Mouse (Mus musculus) embryo, embryonic 11 days (tissue): ENCODE data around the gene Shb.

Source experiments
- DNase-seq: peaks from one replicate; pipeline ENCODE4 v3.0.0-alpha.2; 2015

The Shb gene

DNA sequence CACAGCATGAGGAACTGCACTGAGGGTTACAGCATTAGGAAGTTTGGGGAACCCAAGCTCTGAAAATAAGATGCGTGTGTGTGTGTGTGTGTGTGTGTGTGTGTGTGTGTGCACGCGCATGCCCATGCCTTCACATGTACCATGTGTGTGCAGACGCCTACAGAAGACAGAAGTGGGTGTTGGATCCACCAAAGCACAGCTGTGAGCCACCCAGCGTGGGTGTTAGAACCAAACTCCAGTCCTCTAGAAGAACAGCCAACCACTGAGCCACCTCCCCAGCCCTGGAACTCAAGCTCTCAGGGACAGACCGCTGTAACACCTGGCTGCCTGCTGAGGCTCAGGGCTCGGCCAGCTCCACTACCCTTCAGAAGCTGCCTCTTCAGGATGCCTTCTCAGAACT lies 83.8 kb downstream of the Shb start:
- no peak for DNase-seq

DNA sequence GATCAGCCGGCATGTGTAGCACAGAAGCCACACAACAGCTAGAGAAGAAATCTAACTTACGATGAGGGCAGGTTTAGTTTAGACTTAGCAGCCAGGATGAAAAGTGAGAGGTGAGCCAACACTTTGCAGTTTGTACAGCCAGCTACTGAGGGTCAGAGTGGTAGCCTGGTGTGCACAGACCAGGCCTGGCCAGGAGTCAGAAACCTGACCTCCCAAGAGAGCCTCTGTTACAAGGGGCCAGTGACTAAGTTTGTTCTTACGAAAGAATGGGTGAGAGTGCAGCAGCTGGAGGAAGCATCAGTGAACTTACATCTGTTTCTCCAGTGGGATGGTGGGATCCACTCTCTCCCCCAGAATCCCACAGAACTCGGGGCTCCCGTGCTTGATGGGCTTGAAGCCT lies 85.1 kb downstream of the Shb start:
- no peak for DNase-seq

DNA sequence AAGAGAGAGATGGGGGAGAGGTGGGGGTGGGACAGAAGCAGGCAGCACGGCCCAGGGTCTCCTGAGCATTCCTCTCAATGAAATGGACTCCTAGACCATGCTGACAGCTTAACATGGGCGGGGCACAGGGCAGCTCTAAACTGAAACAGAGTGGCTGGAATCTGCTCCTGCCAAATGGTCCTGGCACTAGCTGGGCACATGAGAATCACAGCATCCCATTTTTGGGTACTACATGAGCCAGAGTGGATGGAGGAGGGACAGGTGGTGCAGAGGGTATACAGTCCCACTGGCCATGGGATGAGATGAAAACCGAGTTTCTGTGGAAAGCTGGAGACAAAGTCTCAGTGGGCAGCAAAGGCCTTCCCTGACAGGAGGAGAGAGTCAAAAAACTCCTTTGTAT lies 87.0 kb downstream of the Shb start:
- no peak for DNase-seq

DNA sequence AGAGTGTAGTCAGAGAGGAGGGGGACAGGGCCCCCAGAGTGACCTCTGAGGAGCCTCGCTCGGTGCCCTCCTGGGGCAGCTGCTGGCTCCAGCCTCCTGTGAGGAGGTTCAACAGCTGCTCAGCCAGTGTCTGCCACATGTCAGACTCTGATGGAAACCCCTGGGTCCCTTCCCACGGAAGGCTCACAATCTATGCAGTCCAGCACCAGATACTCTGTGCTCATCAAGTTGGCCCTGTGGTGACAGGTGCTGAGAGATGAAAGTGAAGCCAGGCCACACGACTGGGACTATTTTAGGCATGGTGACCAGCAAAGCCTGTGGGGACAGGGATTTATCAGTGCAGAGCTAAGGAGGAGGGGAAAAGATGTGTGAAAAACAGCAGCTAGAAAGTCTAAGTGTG lies 87.5 kb downstream of the Shb start:
- DNase-seq = no peak

DNA sequence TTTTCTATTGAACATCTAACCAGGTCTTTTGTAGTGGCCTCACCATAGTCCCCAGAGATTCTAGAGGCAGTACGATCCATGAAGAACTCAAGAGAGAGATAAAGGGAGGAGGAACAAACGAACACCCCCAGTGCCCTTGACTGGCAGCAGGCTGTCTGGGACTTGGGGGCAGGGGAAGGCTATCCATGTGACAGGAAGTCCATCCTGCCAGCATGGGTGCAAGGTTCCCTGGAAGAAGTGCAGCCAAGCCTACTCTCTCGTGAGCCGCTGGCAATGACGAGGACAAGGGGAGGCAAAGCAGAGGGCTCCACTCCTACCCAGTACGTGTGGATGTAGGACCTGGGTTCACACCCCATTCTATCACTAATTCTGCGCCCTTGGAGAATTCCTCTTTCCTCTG lies 88.6 kb downstream of the Shb start:
- no peak for DNase-seq

DNA sequence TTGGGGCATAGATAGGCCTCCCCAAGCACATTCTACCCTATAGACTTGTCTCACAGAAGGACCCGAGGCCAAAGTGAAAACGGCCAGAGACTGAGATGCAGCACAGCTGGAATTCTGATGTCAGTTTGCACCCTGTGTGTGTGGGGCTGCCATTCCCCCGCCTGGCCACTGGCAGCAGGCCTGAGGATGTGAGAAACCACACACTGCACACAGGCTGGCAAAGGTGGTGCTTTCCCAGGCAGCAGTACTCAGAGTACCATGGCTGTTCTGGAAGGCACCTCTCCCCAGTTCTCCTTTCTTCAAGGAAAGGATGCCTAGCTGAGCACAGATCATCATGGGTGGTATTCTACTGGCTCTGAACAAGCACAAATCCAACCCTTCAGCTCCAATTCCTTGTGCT lies 90.0 kb downstream of the Shb start:
- no peak for DNase-seq

DNA sequence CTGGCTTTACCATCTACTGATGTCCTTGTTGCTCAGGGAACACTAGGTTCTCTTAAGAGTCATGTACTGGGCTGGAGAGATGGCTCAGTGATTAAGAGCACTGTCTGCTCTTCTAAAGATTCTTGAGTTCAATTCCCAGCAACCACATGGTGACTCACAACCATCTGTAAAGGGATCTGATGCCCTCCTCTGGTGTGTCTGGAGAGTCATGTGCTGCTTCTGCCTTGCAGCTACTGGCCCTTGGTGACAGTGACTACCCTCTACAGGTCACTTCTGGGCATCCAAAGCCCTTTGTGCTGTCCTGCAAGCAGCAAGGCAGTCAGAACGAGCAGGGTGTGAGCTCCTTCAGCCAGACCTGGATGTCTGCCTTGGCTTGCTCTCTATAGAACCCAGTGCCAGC lies 90.5 kb downstream of the Shb start:
- DNase-seq = no peak

DNA sequence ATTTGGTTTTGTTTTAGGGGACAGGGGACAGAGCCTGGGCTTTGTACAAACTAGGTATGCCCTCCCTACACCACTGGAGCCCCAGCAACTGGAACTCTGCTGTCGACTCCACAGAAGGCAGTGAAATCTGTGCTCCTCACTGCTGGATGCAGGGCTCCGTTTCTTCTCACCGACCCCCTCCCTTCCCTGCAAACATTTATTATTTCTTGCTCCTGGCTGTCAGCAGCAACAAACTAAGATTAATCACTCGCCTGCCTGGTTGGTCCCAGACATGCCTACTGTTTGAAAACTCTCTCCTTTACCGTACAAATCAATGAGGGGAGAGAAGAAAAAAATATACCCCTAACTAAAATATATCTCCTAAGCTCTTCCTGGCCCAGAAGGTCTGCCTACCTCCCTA lies 93.0 kb downstream of the Shb start:
- DNase-seq = peak; percentile 57

DNA sequence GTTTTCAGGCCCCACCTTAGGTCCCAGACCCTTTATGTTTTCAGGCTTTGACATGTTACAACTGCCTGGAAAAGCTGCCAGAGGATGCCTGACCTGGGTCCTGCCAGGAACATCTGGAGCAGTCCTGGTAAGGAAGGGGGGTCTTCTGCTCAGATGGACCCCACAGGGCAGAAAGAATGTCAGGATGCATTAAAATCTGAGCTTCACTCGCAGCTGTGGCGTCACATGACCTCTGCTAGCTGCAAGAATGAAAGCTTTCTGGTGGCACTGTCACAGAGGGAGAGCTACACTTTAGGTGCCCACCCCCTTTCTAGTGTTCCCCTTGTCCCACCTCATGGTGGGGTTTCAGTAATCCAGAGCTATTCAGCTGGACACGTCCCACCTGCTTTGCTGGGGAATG lies 95.3 kb downstream of the Shb start:
- DNase-seq = no peak

DNA sequence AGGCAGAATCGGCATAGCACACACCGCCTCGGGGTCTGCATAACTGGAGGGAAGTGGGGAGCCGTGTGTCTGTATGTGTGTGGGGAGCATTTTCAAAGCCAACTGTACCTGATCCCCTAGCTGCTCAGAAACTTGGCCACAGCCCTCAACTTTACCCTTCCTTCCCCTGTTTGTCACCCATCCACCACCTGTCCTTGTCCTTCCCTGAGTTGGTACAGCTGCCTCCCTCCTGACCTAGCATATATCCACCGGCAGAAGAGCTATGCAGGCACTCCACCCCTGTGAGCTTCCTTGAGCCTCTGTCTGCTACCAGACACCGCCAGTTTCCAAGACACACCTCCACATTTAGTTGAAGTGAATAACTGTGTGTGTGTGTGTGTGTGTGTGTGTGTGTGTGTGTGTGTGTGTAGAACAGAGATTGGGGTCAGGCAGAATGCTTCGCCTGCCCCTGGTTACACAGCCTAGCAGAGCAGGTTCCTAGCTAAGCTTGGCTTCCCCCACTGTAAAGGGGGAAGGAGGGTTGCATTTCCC lies 95.8 kb downstream of the Shb start:
- DNase-seq = no peak

DNA sequence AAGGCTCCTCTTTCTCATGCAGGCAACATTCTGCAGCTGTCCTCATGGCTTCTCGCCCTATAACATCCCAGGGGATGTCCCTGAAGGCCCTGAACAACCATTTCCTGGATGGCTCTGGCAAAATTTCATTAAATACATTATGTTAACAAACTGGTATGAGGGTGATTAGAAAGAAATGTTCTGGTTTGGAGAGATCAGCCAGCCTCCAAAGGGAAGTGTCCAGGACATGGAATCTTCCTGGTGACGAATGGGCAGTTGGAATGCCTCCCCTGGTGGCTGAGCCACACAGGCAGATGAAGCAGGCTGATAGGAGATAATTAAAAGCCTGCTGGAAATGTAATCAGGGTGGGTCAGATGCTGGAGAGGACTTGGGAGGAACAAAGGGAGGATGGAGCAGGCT lies 96.4 kb downstream of the Shb start:
- no peak for DNase-seq

DNA sequence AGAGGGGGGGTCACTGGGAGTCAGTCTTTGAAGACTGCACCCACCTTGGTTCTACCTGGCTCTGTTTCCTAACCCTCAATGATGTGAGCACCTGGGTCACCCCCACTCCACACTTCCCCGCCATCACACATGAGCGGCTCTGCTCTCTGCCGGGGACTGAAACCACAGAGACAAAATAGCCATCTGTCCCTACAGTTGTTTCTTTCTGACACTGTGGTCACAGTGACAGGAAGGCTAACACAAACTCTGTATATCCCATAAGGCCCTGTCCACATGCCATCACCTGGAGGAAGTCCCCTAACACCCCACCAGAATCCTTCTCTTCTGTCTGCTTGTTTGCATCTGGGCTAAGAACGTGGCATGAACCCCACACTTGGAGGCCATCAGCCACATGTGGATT lies 97.6 kb downstream of the Shb start:
- DNase-seq = no peak

DNA sequence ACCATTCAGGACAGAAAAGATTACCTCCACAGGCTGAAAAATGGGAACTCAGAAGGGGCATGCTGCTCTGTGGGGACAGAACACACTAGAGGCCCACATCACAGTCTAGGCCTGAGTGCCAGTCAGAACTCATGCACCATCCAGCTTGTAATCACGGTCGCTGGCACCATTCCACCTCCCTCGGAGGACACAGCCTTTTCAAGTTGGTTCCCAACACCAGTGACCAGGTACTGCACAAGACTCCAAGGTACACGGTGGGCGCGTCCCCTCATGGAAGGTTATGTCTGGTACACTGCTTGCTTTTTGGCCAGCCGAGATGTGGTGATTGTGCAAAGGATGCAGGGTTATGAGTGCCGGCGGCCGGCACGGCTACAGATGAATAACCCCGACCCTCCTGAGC lies 98.2 kb downstream of the Shb start:
- no peak for DNase-seq

DNA sequence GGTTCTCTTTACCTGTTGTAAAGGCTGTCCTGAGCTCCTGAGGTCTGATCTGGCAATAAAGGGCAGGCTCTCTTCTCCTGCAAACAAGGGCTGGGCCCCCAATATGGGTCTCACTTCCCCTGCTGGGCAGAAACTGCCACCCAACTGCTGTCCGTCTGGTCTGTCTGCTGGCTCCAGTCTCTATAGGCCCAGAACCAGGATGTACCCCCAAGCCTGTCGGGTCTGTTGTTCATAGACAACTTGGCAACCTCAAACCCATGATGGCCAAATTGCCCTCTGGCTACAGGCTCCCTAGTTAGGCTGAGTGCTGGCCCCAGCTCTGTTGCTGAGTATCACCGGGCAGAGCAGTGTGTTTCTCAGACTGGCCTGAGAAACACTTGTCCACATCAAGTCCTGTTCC lies 100.5 kb downstream of the Shb start:
- DNase-seq = no peak

DNA sequence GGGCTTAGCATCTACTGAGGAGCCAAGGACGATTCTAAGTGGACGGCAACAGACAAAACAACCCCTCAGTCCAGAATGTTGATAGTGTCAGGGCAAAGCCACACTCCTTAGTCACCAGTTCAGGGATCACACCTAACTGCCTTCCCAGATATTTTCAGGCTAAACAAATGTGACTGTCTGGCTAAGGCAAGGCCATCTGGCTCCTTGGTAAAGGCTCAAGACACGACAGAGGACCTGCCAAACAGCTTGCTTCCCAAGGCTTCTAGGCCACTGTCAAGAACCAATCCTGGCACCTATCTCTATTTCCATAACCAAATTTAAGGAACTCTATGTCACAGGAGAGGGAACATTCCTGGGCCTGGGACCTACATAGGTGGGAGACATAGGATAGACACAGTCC lies 101.0 kb downstream of the Shb start:
- DNase-seq = no peak

DNA sequence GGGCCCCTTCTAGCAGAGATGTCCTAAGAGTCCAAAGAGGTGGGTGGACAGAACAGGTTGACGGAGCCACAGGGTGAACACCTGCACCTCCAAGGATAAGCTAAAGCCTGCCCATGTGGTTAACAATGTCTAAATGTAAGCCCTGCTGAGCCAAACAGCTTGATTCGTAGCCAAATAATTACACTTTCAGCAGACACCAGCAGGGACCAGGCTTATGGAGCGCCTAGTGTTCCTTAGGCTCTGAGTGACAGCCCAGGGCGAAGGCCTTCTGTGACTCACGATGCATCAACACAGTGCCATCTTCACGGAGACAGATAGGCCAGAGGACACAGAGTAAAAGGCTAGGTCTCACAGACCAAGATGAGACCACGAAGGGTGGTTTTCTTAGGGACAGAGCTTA lies 102.8 kb downstream of the Shb start:
- DNase-seq = no peak

DNA sequence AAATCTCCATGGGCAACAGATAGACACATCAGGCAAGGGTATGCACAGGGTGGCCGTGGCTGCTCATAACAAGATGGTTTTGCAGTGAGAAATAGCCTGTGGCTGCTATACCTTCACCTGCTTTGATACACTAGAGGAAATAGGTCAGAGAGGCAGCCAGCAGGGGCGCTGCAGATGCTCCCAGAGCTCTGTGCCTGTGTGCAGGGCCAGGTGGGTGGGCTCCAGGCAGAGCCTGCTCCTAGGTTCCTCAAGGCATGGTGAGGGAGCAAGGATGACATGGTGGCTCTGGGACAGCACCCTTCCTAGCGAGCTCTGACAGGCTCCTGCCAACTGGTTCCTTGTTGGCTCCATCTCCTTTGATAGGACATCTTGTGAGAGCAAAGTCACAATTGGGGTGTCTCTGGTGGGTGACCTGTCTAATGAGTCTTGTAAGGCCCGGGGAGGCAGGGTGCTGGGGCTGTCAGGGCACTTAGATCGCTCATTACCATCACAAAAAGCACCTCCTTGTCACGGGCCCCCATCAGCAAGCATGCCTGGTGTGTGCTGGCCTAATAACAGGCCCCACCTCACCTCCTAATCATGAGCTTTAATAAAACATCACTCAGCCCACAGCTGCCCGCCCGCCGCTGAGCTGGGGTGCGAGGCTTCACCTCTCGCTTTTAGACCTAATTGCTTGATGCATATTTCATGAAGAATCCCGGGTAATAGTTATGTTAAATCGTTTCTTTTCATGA lies 105.4 kb downstream of the Shb start:
- DNase-seq = peak; percentile 61

DNA sequence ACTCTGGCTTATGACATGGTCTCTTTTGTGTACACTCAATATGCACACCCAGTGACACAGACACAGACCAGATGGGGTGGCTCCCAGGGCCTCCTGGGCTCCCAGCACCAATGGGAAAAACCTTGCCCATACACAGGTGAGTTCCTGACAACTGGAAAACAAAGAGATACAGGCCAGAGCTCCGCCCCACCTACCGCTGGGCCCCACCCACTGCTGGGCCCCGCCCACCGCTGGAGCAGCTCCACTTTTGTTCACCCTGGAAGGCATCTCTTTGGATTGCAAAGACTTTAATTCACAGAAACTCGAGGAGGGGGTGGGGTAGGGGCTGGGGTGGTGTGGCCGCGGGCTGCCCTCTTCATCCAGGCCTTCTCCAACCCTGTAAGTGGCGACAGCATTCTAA lies 108.9 kb downstream of the Shb start:
- no peak for DNase-seq

DNA sequence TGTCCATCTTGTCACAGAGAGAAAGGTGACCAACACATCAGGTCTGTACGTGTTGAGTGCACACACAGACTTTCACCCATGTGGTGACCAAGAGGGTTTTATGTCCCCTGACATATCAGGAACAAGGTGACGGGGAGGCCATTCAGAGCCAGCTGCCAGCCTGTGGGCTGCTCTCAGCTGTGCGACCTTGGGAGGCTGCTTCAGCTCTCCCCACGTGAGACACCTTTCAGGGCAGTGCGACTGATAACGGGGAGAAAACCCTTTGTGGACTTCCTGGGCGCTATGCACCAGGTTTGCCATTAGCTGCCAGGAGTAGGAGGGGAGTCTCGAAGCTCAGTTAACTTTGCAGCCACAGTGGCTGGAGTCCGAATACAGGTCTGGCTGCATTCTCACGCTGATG lies 109.6 kb downstream of the Shb start:
- DNase-seq = no peak

DNA sequence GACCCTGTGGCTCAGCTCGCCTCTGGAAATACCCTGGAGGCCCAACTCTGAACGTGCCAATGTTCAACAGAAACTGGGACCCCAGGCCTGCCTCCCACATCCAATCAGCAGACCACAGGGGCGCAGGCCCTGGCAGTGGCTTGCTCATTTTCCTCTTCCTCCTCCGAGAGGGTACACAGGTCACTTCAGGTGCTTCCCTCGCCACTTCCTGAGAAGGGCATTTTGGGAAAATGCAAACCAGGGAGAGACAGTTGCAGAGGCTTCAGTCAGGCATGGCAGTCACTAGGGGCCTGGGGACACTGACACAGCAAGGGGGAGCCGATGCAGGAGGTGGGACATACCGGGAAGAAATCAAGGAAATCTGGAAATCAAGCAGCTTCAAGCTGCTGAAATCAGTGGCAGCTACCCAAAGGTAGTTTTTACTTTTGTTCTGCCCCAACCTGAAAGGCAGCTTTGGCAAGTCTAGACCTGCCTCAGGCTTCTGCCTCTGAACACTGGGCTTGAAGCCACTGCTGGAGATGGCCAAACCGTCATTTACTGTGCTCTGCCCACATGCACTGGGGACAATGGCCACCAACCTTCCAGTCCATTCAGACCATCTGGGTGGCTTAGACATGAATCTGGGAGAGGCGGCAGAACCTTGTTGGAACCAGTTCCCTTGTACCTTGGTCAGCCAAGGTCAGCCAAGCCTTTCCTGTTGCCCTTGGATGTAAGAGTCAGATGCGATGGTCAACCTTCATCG lies 110.6 kb downstream of the Shb start:
- no peak for DNase-seq

DNA sequence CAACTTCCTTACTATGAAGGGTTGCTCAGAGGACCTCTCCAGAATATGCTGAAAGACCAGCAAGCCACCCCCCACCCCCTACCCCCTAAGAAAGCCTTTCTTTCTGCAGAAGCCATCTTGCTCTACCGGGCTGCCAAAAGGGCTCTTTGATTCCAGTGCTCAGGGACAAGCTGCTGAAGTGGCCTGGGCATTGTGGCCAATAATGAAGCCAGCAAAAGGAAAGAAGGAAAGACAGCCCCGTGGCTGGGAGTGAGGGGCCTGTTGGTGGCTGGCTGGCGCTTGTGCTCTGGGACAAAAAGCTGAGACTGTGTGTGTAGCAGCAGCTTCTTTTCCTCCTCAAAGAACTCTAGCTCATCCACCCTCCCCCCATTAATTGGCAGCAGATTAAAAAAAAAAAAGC lies 111.5 kb downstream of the Shb start:
- no peak for DNase-seq

DNA sequence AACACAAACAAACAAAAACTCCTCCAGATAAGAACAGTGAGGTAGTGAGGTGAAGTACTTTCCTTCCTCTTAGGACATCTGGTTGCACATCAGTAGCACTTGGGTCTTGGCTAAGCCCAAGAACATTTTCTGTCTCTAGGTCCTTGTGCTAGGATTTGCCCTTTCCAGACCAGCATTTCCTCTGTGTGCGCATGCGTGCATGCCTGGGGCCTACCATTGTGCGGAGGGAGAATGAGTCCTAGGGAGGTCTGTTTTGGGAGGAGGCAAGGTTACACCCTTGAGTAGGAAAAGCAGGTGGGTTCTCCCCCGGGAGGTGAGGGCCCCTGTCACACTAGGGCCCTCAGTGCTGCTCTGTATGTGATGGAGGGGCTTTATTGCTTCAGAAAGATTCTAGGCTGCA lies 113.2 kb downstream of the Shb start:
- no peak for DNase-seq

DNA sequence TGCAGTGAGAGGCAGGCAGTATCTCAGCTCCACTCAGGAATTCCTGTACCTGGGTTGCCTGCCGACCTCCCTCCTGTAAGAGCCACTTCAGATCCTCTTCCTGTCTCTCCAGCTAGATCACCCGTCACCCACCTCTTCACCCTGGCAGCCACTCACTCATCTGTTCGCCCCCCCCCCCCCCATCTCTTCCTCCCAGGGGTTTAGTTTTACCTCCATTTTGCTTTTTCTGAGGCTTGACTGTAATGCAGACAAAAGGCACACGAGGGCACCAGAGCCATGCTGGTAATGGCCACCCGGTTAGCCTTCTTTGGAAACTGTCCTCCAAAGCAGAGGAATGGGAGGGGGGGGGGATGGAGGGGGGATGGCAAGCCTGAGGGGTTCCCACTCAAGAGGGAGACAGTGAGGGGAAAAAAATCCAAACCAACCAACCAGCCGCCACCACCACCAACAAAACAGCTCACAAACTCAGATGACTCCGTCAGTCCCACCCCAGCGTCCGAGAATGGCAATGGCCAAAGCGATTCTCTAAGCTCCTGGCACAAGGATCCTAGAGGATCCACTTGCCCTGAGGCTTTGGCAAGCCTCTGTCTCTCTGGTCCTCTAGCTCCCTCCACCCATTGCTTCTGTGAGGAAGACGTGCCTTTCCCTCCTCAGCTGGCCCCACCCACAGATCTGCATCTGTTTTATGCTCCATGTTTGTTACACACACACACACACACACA lies 113.9 kb downstream of the Shb start:
- peak; percentile 79 for DNase-seq

DNA sequence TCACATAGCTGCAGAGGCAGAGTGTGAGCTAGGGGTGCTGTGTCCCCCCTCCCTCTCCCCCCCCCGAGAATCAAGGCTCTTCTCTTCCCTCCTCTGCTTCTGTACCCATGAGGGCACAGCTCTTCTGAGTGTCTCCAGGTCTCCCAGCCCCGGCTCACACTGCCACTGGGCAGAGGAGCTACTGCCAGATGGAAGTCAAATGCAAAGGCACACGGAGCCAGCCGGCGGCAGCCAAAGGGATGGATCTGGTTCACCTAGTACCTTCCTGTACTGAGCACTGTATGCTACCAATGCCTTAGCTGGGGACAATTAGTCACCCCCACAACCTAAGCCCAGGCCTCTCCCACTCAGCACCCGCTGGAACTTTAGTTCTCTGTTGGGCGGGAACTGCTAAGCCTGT lies 116.0 kb downstream of the Shb start:
- DNase-seq = no peak
